Mouse (Mus musculus) MEL (cell line): ENCODE measurements around the gene Capn12. TPM values are rescaled to one million over a fixed set of nuclear protein-coding genes. Genes with fewer than 3 reads are reported as not detected.

Experiments
- DNase-seq: peaks from one replicate; pipeline ENCODE4 v3.0.0; 2011; ENCODE audit warnings: low read depth, low spot score
- H3K27ac ChIP-seq: 2 replicates; pipeline ENCODE4 v1.5.1; 2012; ENCODE audit warnings: low read depth, mild to moderate bottlenecking, control low read depth, low read length, moderate library complexity; ENCODE audit not compliant: control insufficient read depth
- H3K27me3 ChIP-seq, 2 experiments: fragments of 150-350 bp in 1 of 2; sonication (generic) in 1 of 2; 2 replicates each; pipeline ENCODE4 v1.6.1; 2012; ENCODE audit warnings: low read length in 2 of 2, mild to moderate bottlenecking in 2 of 2, improper control_type of control experiment in 1 of 2, moderate library complexity in 1 of 2; ENCODE audit not compliant: insufficient read depth in 2 of 2, control insufficient read depth in 1 of 2
- H3K36me3 ChIP-seq, 2 experiments: 2 replicates each; pipeline ENCODE4 v1.6.1; 2012 to 2014; ENCODE audit warnings: low read length in 2 of 2, improper control_type of control experiment in 1 of 2, inconsistent platforms in 1 of 2, mild to moderate bottlenecking in 1 of 2; ENCODE audit not compliant: insufficient read depth in 2 of 2, control insufficient read depth in 1 of 2
- H3K4me1 ChIP-seq, 2 experiments: fragments of 150-350 bp in 1 of 2; sonication (generic) in 1 of 2; 2 replicates each; pipeline ENCODE4 v1.6.1; 2012; ENCODE audit warnings: low read length in 2 of 2, improper control_type of control experiment in 1 of 2, mild to moderate bottlenecking in 1 of 2; ENCODE audit not compliant: insufficient read depth in 2 of 2, control insufficient read depth in 1 of 2
- H3K4me3 ChIP-seq, 2 experiments: fragments of 150-350 bp in 1 of 2; sonication (generic) in 1 of 2; 2 replicates each; pipeline ENCODE4 v1.5.1; 2012; ENCODE audit warnings: low read depth in 2 of 2, low read length in 2 of 2, mild to moderate bottlenecking in 2 of 2, moderate library complexity in 2 of 2, control low read depth in 1 of 2, improper control_type of control experiment in 1 of 2; ENCODE audit not compliant: control insufficient read depth in 1 of 2, insufficient read depth in 1 of 2
- H3K79me2 ChIP-seq: 2 replicates; pipeline ENCODE4 v1.6.1; 2012; ENCODE audit warnings: mild to moderate bottlenecking, low read length, moderate library complexity; ENCODE audit not compliant: control insufficient read depth, poor library complexity, insufficient read depth
- H3K9ac ChIP-seq: 2 replicates; pipeline ENCODE4 v1.6.1; 2012; ENCODE audit warnings: low read depth, mild to moderate bottlenecking, control low read depth, low read length, moderate library complexity; ENCODE audit not compliant: control insufficient read depth, poor library complexity, severe bottlenecking
- H3K9me3 ChIP-seq: fragments of 150-350 bp; sonication (generic); replicated peaks from 2 replicates; pipeline ENCODE4 v1.6.1; 2012; ENCODE audit warnings: mild to moderate bottlenecking, low read length, improper control_type of control experiment, moderate library complexity; ENCODE audit not compliant: insufficient read depth
- CHD2 ChIP-seq: IDR thresholded peaks from 2 replicates; pipeline ENCODE4 v1.6.1; 2011; ENCODE audit warnings: low read length, improper control_type of control experiment
- ELF1 ChIP-seq: IDR thresholded peaks from 2 replicates; pipeline ENCODE4 v1.6.1; 2014; ENCODE audit warnings: low read depth, mild to moderate bottlenecking, inconsistent platforms, low read length, improper control_type of control experiment, moderate library complexity
- EP300 ChIP-seq, 2 experiments: IDR thresholded peaks; 2 replicates each; pipeline ENCODE4 v1.6.1; 2011; ENCODE audit warnings: improper control_type of control experiment in 2 of 2, low read length in 2 of 2, low read depth in 1 of 2, mild to moderate bottlenecking in 1 of 2
- ETS1 ChIP-seq: IDR thresholded peaks from 2 replicates; pipeline ENCODE4 v1.6.1; 2012; ENCODE audit warnings: low read depth, mild to moderate bottlenecking, inconsistent platforms, low read length, improper control_type of control experiment, moderate library complexity
- MAX ChIP-seq: IDR thresholded peaks from 2 replicates; pipeline ENCODE4 v1.6.1; 2011; ENCODE audit warnings: low read length, improper control_type of control experiment
- MAZ ChIP-seq: IDR thresholded peaks from 2 replicates; pipeline ENCODE4 v1.6.1; 2012; ENCODE audit warnings: low read depth, mild to moderate bottlenecking, inconsistent platforms, low read length, improper control_type of control experiment
- MXI1 ChIP-seq: IDR thresholded peaks from 2 replicates; pipeline ENCODE4 v1.6.1; 2011; ENCODE audit warnings: mild to moderate bottlenecking, low read depth, low read length, improper control_type of control experiment
- POLR2A ChIP-seq, 2 experiments: IDR thresholded peaks; 2 replicates each; pipeline ENCODE4 v1.6.1; 2011 to 2012; ENCODE audit warnings: low read length in 2 of 2, mild to moderate bottlenecking in 2 of 2, control low read depth in 1 of 2, improper control_type of control experiment in 1 of 2, low read depth in 1 of 2, moderate library complexity in 1 of 2; ENCODE audit not compliant: control insufficient read depth in 1 of 2, insufficient read depth in 1 of 2, poor library complexity in 1 of 2
- POLR2AphosphoS2 ChIP-seq: IDR thresholded peaks from 2 replicates; pipeline ENCODE4 v1.6.1; 2011; ENCODE audit warnings: low read length, improper control_type of control experiment
- POLR2AphosphoS5 ChIP-seq: IDR thresholded peaks from 2 replicates; pipeline ENCODE4 v1.6.1; 2012; ENCODE audit warnings: low read depth, borderline replicate concordance, mild to moderate bottlenecking, inconsistent platforms, low read length, moderate library complexity, mixed read lengths
- RCOR1 ChIP-seq: IDR thresholded peaks from 2 replicates; pipeline ENCODE4 v1.6.1; 2012; ENCODE audit warnings: low read depth, mild to moderate bottlenecking, inconsistent platforms, low read length, improper control_type of control experiment
- SMC3 ChIP-seq: IDR thresholded peaks from 2 replicates; pipeline ENCODE4 v1.6.1; 2011; ENCODE audit warnings: low read depth, low read length, improper control_type of control experiment
- TAL1 ChIP-seq: IDR thresholded peaks from 2 replicates; pipeline ENCODE4 v1.6.1; 2012; ENCODE audit warnings: mild to moderate bottlenecking, inconsistent platforms, low read length, moderate library complexity, mixed read lengths
- TCF12 ChIP-seq: IDR thresholded peaks from 2 replicates; pipeline ENCODE4 v1.6.1; 2014; ENCODE audit warnings: low read depth, mild to moderate bottlenecking, inconsistent platforms, low read length, improper control_type of control experiment, moderate library complexity
- UBTF ChIP-seq: IDR thresholded peaks from 2 replicates; pipeline ENCODE4 v1.6.1; 2012; ENCODE audit warnings: low read depth, mild to moderate bottlenecking, inconsistent platforms, low read length, improper control_type of control experiment, moderate library complexity, borderline replicate concordance; ENCODE audit not compliant: insufficient read depth
- USF1 ChIP-seq: IDR thresholded peaks from 2 replicates; pipeline ENCODE4 v1.6.1; 2014; ENCODE audit warnings: low read depth, mild to moderate bottlenecking, inconsistent platforms, low read length, improper control_type of control experiment, moderate library complexity
- USF2 ChIP-seq, 2 experiments: IDR thresholded peaks; 2 replicates each; pipeline ENCODE4 v1.6.1; 2011 to 2012; ENCODE audit warnings: improper control_type of control experiment in 2 of 2, low read length in 2 of 2, borderline replicate concordance in 1 of 2, inconsistent platforms in 1 of 2, low read depth in 1 of 2, mild to moderate bottlenecking in 1 of 2; ENCODE audit not compliant: insufficient read depth in 1 of 2
- ZKSCAN1 ChIP-seq: IDR thresholded peaks from 2 replicates; pipeline ENCODE4 v1.6.1; 2012; ENCODE audit warnings: low read depth, mild to moderate bottlenecking, inconsistent platforms, low read length, improper control_type of control experiment, moderate library complexity
- ZMIZ1 ChIP-seq: IDR thresholded peaks from 2 replicates; pipeline ENCODE4 v1.6.1; 2012; ENCODE audit warnings: low read depth, mild to moderate bottlenecking, inconsistent platforms, low read length, improper control_type of control experiment, moderate library complexity
- polyA plus RNA-seq, 2 experiments: library from polyadenylated mRNA; stranded (reverse) in 1 of 2; unstranded in 1 of 2; fragments of >175 nt in 1 of 2; fragments of >200 nt in 1 of 2; gene quantifications; 2 replicates each; pipeline versions ENCODE4 v1.2.1 to v1.2.4; 2012; ENCODE audit warnings: low replicate concordance in 2 of 2, low read depth in 1 of 2; ENCODE audit not compliant: insufficient read length in 2 of 2, insufficient read depth in 1 of 2, missing spikeins in 1 of 2
- total RNA-seq: library from RNA; depleted of rRNA; stranded (reverse); fragments of 300-350 nt; gene quantifications from 2 replicates; pipeline ENCODE4 v1.2.3, GENCODE M21; 2012

The Capn12 gene
- total and polyA plus RNA-seq, 3 experiments = 0.19 TPM; not detected in 2

DNA sequence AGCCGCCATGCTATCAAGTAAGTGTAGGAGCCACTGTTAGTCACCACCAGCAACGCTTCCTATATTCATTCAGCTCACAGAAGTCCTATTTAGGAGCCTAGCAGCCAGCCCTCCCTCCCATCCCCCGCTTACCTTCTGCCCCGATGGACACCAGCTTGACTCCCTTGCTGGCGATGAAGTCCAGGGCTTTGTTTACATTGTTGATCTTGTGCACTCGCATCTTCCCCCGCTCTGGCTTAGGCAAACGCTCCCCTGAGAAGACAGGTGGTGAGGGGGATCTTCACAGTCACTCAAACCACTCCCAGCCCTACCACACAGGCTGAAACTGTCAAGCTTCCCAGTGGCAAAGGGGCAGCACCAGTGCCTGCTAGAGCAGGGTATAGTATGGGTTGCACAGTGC lies 37.3 kb downstream of the Capn12 start:
- Histone ChIP-seq H3K4me3 (no peak overlapping the region), H3K27ac (no peak overlapping the region), H3K27me3 (no peaks in the 10 kb centered on the region), H3K9ac (no peak overlapping the region), H3K9me3 (no peaks in the 10 kb centered on the region)
- DNase-seq = no peak
- no peak for TF ChIP-seq POLR2AphosphoS2
- TF ChIP-seq TAL1 = no peak
- TF ChIP-seq, all 39 proteins: peak for 0
- peaks cover 5% of the 10 kb centered on the region for H3K79me2 ChIP-seq
- peaks cover 2 to 19% of the 10 kb centered on the region in 2 experiments; a peak in 3 of 4 replicates for H3K36me3 ChIP-seq
- peaks cover 0 to 6% of the 10 kb centered on the region in 2 experiments; a peak in 3 of 4 replicates for H3K4me1 ChIP-seq

DNA sequence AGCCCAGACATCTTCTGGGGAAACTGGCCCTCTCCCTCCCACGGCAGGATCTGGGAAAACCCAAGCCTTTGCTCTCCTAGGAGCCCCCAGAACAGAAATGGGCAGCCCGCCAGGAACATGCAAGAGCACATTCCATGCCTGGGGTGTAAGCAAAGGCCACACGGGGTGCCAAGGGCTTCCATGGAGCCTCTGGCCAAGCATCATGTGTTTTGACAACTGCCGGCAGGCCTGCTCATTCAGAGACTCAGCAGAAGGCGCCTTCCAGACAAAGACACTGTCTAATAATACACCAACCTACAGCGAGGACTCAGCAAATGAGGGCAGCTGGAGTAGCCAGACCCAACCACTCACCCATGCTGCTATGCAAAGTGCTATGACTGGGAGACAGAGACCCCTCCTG lies 38.6 kb downstream of the Capn12 start:
- DNase-seq = no peak
- H3K9ac ChIP-seq = no peak overlapping the region
- H3K4me1 ChIP-seq = peaks cover 0 to 2% of the 10 kb centered on the region in 2 experiments; a peak in 3 of 4 replicates
- no peaks in the 10 kb centered on the region for H3K9me3 ChIP-seq
- H3K36me3 ChIP-seq = peaks cover under 1 to 17% of the 10 kb centered on the region in 2 experiments; a peak in 3 of 4 replicates
- no peak for TF ChIP-seq MAZ
- no peak for TF ChIP-seq TCF12
- TF ChIP-seq ETS1 = no peak
- TF ChIP-seq EP300 (IDR thresholded peaks at IDR 0.05; ENCODE audit: low read depth in 1 of 2, low read length in 2 of 2) = no peak
- TF ChIP-seq MXI1 = no peak
- no peak for TF ChIP-seq ELF1
- TF ChIP-seq CHD2 = no peak
- no peak for TF ChIP-seq TAL1
- no peak for TF ChIP-seq ZMIZ1
- no peak for TF ChIP-seq USF1
- no peak for TF ChIP-seq POLR2A (IDR thresholded peaks at IDR 0.05; ENCODE audit: control insufficient read depth in 1 of 2, insufficient read depth in 1 of 2, low read depth in 1 of 2, low read length in 2 of 2, poor library complexity in 1 of 2)
- TF ChIP-seq SMC3 = no peak
- TF ChIP-seq MAX = no peak
- TF ChIP-seq USF2 (IDR thresholded peaks at IDR 0.05; ENCODE audit: borderline replicate concordance in 1 of 2, insufficient read depth in 1 of 2, low read depth in 1 of 2, low read length in 2 of 2) = no peak
- no peak for TF ChIP-seq ZKSCAN1
- no peak for TF ChIP-seq POLR2AphosphoS5
- TF ChIP-seq RCOR1 = no peak
- no peak for TF ChIP-seq UBTF
- H3K4me3 ChIP-seq = no peak overlapping the region
- H3K27ac ChIP-seq = no peak overlapping the region
- H3K27me3 ChIP-seq = no peaks in the 10 kb centered on the region
- H3K79me2 ChIP-seq = peaks cover 6% of the 10 kb centered on the region
